Mouse (Mus musculus) limb, embryonic 11.5 days (tissue): Measurements from ENCODE around the gene Hspb1. TPM values are rescaled to one million over a fixed set of nuclear protein-coding genes. Genes with fewer than 3 reads are reported as not detected.

Experiments
- ATAC-seq: fragments of 200-750 bp; cut with Nextera tagmentation; 2 replicates; pipeline ENCODE4 v1.8.0; 2017; ENCODE audit warnings: low read depth; ENCODE audit not compliant: insufficient number of reproducible peaks, low FRiP score, low TSS enrichment
- DNase-seq: peaks from one replicate; pipeline ENCODE4 v3.0.0-alpha.2; 2015; ENCODE audit warnings: low spot score
- H3K27ac ChIP-seq: fragments of 300-500 bp; sonication (generic); replicated peaks from 2 replicates; pipeline ENCODE4 v1.5.1; 2014; ENCODE audit warnings: low read depth, mild to moderate bottlenecking, low read length
- H3K27me3 ChIP-seq: fragments of 300-500 bp; sonication (generic); 2 replicates; pipeline ENCODE4 v1.6.1; 2014; ENCODE audit warnings: mild to moderate bottlenecking, low read length, mixed read lengths; ENCODE audit not compliant: control insufficient read depth, insufficient read depth
- H3K36me3 ChIP-seq: fragments of 300-500 bp; sonication (generic); 2 replicates; pipeline ENCODE4 v1.6.1; 2014; ENCODE audit warnings: mild to moderate bottlenecking, low read length, moderate library complexity, mixed read lengths; ENCODE audit not compliant: control insufficient read depth, insufficient read depth
- H3K4me1 ChIP-seq: fragments of 300-500 bp; sonication (generic); 2 replicates; pipeline ENCODE4 v1.6.1; 2014; ENCODE audit warnings: low read length, mixed read lengths; ENCODE audit not compliant: control insufficient read depth, insufficient read depth
- H3K4me2 ChIP-seq: fragments of 300-500 bp; sonication (generic); 2 replicates; pipeline ENCODE4 v1.6.1; 2014; ENCODE audit warnings: low read depth, mild to moderate bottlenecking, moderate library complexity; ENCODE audit not compliant: severe bottlenecking
- H3K4me3 ChIP-seq: fragments of 300-500 bp; sonication (generic); 2 replicates; pipeline ENCODE4 v1.5.1; 2014; ENCODE audit warnings: low read depth, low read length
- H3K9ac ChIP-seq: fragments of 300-500 bp; sonication (generic); 2 replicates; pipeline ENCODE4 v1.6.1; 2014; ENCODE audit warnings: mild to moderate bottlenecking, low read length
- H3K9me3 ChIP-seq: fragments of 300-500 bp; sonication (generic); 2 replicates; pipeline ENCODE4 v1.6.1; 2016; ENCODE audit warnings: low read length; ENCODE audit not compliant: control insufficient read depth
- WGBS: fragments of 180-500 bp; shearing (Covaris S2); extraction: QIAGEN DNeasy Blood & Tissue Kit; methylation state at CpG from one replicate; pipeline ENCODE4 v1.1.7; 2014; 5-methylcytosine and 5-hydroxymethylcytosine counted together
- polyA plus RNA-seq: library from polyadenylated mRNA; unstranded; fragments of >200 nt; fragmentation: Nextera tagmentation; extraction: Ambion mirVana; gene quantifications from 2 replicates; pipeline ENCODE4 v1.2.1, GENCODE M21; 2014

Hspb1 gene
- polyA plus RNA-seq, 1 experiment from 2014 or later, result 30.7 TPM

DNA sequence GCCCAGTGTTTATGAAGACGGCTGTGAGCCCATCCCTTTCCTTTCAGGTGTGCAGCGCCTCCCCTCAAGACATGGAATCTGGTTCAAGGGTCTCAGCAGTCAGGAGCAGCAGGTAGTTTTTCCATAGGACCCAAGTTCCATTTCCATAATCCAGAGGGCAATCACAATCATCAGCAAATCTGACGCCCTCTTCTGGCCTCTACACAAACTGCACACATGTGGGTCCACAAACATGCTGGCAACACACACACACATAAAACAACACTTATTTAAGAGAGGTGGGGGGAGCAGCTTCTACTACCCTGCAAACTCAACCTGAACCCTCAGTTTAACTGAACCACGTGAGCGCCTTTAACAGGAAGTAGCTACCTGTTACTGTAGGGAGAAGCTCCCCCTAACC is 30.9 kb downstream of the Hspb1 start:
- ATAC-seq, result no peak
- no peaks in the 10 kb centered on the region for H3K9me3 ChIP-seq
- 96% methylated on average over 5 of the region's 5 CpGs for WGBS

DNA sequence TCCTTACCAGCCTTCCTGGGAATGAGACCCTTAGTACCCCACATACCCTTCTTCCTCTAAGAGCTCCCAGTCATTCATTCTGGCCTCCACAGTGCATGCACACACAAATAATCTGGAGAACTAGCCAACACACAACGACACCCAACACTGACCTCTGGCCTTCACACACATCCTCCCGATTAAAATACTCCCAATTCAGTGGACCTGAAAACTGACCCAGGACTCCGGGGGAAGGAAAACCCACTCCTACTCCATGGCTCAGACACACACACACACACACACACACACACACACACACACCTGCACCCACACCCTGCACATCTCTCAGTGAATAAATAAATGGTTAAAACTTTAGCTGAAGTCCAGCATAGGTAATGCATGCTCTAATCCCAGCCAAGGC is 32.2 kb downstream of the Hspb1 start:
- H3K4me1 ChIP-seq, result no peaks in the 10 kb centered on the region
- DNase-seq, result no peak
- H3K27ac ChIP-seq, result no peak overlapping the region
- H3K9ac ChIP-seq, result no peak overlapping the region
- H3K36me3 ChIP-seq, result peaks cover 33% of the 10 kb centered on the region
- no peaks in the 10 kb centered on the region for H3K9me3 ChIP-seq
- no peak overlapping the region for H3K4me3 ChIP-seq
- no peaks in the 10 kb centered on the region for H3K27me3 ChIP-seq
- no peak overlapping the region for H3K4me2 ChIP-seq
- ATAC-seq, result no peak
- 92% methylated on average over 3 of the region's 3 CpGs for WGBS

More for the DNA sequence above, 30.9 kb downstream of the Hspb1 start:
- H3K27ac ChIP-seq, result no peak overlapping the region
- H3K9ac ChIP-seq, result no peak overlapping the region
- no peaks in the 10 kb centered on the region for H3K27me3 ChIP-seq
- no peaks in the 10 kb centered on the region for H3K4me1 ChIP-seq
- H3K4me2 ChIP-seq, result no peak overlapping the region
- H3K36me3 ChIP-seq, result peaks cover 36% of the 10 kb centered on the region
- no peak overlapping the region for H3K4me3 ChIP-seq
- no peak for DNase-seq

DNA sequence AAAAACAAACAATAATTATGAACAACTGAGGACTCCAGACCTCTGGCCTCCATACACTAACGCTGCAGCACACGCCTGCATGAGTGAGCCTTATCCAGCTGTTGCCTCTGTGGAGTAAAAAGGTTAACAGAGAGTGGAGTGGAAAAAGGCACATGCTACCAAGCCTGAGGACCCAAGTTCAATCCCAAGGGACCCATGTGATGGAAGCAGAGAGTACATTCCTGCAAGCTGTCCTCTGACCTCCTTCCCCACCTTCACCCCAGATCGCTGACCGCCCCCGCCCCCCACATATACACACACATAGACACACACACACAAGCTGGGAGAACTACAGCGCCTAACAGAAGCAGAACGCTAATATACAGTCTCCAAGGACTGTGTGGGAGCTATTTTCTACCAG is 36.2 kb downstream of the Hspb1 start:
- Histone ChIP-seq H3K4me2 (no peak overlapping the region), H3K27me3 (no peaks in the 10 kb centered on the region), H3K9ac (no peak overlapping the region), H3K9me3 (no peaks in the 10 kb centered on the region), H3K4me1 (no peaks in the 10 kb centered on the region), H3K36me3 (peaks cover 25% of the 10 kb centered on the region), H3K27ac (no peak overlapping the region), H3K4me3 (no peak overlapping the region)
- DNase-seq, result no peak
- WGBS, result 97% methylated on average over 7 of the region's 7 CpGs
- ATAC-seq, result no peak

DNA sequence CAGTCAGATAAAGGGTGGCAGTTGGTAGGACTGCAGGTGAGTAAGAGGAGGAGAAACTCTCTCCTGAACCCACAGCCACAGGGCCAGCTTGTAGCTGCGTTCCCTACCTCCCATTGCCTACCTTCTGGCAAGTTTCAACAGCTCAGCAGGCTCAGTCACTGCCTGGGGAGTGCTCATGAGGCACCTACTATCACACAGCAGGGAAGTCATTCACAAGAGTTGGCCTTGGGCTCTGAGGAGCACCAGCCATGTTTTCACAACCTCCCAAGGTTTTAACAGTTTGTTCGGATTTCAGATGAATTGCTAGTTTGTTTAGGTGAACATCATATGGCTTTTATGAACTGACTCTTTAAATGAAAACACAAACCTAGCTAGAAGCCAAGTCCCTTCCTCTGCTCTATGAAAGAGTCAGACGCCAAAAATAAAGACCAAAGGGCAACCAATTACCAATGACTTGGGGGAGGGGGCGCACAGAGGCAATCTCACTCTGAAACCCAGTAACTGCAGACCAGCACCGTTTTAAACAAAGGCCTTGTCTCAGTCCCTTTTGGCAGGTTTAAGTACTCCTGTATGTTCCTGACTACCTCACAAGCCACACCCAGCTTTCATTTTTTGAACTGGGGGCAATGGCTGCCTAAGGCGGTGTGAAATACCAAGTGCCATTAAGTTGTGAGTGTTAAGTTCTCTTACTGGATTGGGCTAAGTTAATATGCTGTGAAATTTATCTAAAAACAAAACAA is 42.1 kb downstream of the Hspb1 start:
- H3K4me2 ChIP-seq, result no peak overlapping the region
- no peak overlapping the region for H3K9ac ChIP-seq
- ATAC-seq (no peak), DNase-seq (no peak)
- H3K4me1 ChIP-seq, result no peaks in the 10 kb centered on the region
- no peak overlapping the region for H3K27ac ChIP-seq
- no peak overlapping the region for H3K4me3 ChIP-seq
- 84% methylated on average over 6 of the region's 6 CpGs for WGBS
- H3K27me3 ChIP-seq, result no peaks in the 10 kb centered on the region
- peaks cover 7% of the 10 kb centered on the region; the same call in 1 of the 2 replicates for H3K36me3 ChIP-seq
- no peaks in the 10 kb centered on the region for H3K9me3 ChIP-seq

DNA sequence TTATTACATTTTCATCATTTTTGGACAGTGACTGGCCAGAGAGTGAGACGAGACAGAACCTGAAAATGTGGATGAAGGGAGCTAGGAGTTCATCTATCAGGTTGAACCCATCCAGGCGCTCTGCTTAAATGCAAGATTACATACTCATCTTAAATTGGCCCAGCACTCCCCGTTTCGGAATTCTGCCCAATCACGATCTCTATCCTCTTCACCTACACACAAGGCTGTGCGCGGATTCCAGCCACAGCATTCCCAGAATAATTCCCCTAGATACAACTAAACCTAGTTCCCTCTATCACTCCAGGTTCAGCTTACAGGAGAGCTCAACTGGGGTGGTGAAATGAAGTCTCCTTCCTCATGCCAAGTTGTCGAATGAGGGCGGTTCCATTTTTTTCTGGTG is 43.8 kb downstream of the Hspb1 start:
- no peak for DNase-seq
- Histone ChIP-seq H3K27me3 (no peaks in the 10 kb centered on the region), H3K4me2 (no peak overlapping the region), H3K9me3 (no peaks in the 10 kb centered on the region), H3K27ac (no peak overlapping the region), H3K4me1 (no peaks in the 10 kb centered on the region), H3K9ac (no peak overlapping the region), H3K36me3 (peaks cover 7% of the 10 kb centered on the region; the same call in 1 of the 2 replicates), H3K4me3 (no peak overlapping the region)
- WGBS, result 90% methylated on average over 9 of the region's 9 CpGs
- no peak for ATAC-seq

GRCm38 (mm10) chr5:135932359-135932758 is 44.6 kb downstream of the Hspb1 start:
- WGBS, result 88% methylated on average over 2 of the region's 2 CpGs
- ATAC-seq (no peak), DNase-seq (no peak)
- H3K9ac ChIP-seq, result no peak overlapping the region
- no peak overlapping the region for H3K27ac ChIP-seq
- H3K27me3 ChIP-seq, result no peaks in the 10 kb centered on the region
- no peak overlapping the region for H3K4me2 ChIP-seq
- peaks cover 7% of the 10 kb centered on the region; the same call in 1 of the 2 replicates for H3K36me3 ChIP-seq
- no peaks in the 10 kb centered on the region for H3K4me1 ChIP-seq
- no peaks in the 10 kb centered on the region for H3K9me3 ChIP-seq
- no peak overlapping the region for H3K4me3 ChIP-seq

DNA sequence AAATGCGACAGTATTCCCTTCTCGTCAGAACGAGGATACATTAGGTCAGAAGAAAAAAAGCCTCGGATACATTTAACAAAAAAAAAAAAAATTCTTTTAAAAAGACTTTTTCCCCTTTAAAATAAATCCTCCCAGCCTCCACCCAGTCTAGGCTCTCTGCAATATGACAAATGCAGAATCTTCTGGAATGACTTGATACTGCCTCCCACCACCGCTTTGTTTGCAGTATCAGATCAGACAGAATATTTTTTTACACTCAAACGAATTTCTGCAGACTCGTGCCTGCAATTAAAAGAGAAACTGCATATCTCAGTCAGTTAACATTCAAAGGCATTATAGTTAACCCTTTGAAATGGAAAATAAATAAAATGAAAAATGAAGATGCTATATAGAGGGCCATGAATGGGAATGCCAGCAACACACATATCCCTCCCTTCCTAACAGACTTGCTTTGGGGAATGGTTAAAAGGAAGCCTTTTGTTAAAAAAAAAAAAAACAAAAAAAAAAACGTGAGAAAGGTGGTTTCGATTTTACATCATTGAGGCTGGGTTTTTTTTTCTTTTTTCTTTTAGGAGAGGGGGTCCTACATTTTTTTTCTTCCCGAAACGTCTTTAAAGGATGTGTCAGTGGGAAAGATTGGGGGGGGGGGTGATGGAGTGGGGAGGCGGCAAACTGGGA is 45.6 kb downstream of the Hspb1 start:
- DNase-seq (no peak), ATAC-seq (no peak)
- H3K9ac ChIP-seq, result peak overlapping the region; percentile 75
- 20% methylated on average over 12 of the region's 12 CpGs for WGBS
- peak overlapping the region; percentile 78 for H3K4me2 ChIP-seq
- H3K27me3 ChIP-seq, result no peaks in the 10 kb centered on the region
- H3K27ac ChIP-seq, result peak overlapping the region; percentile 89; the same call in 1 of the 2 replicates
- H3K4me3 ChIP-seq, result peak overlapping the region; percentile 66
- H3K36me3 ChIP-seq, result peaks cover 7% of the 10 kb centered on the region; the same call in 1 of the 2 replicates
- no peaks in the 10 kb centered on the region for H3K4me1 ChIP-seq
- H3K9me3 ChIP-seq, result no peaks in the 10 kb centered on the region

DNA sequence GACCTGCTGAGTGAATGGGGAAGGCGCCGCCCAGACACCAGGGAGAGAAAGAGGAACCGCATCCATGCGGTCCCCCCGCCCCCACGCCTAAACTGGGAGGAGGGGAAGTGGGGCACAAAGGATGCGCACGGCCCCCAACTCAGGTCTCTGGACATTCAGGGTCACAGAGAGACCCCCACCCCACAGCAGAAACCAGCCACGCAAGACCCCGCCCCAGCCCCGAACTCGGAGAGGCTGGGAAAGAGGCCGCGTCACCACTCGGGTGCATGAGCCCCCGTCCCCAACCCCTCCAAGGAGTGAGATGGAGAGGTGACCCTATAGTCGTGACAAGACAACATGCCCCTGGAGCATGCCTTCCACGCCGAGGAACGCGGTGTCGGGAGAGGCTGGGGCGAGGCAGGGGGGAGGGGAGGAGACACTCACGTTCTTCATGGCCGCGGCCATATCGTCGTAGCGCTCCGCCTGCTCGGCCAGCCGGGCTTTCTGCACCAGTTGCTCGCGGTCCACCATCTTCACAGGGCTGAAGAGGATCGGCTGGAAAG is 46.3 kb downstream of the Hspb1 start:
- Histone ChIP-seq H3K36me3 (peaks cover 7% of the 10 kb centered on the region; the same call in 1 of the 2 replicates), H3K9me3 (no peaks in the 10 kb centered on the region), H3K4me2 (peak overlapping the region; percentile 78), H3K27ac (peak overlapping the region; percentile 89), H3K9ac (peak overlapping the region; percentile 75), H3K4me1 (no peaks in the 10 kb centered on the region), H3K27me3 (no peaks in the 10 kb centered on the region), H3K4me3 (peak overlapping the region; percentile 66)
- DNase-seq, result no peak
- peak; percentile 63 for ATAC-seq
- under 1% methylated on average over 35 of the region's 35 CpGs for WGBS
